Mouse (Mus musculus) intestine, embryonic 16.5 days (tissue): Measurements from ENCODE around the gene Kncn. TPM values are rescaled to one million over a fixed set of nuclear protein-coding genes. Genes with fewer than 3 reads are reported as not detected.

ENCODE experiments used
- ATAC-seq: fragments of 200-750 bp; cut with Nextera tagmentation; 2 replicates; pipeline ENCODE4 v1.8.0; 2017; ENCODE audit warnings: moderate TSS enrichment, moderate library complexity
- H3K27ac ChIP-seq: fragments of 300-500 bp; sonication (generic); 2 replicates; pipeline ENCODE4 v1.5.1; 2014; ENCODE audit warnings: mild to moderate bottlenecking, low read length
- H3K27me3 ChIP-seq: fragments of 300-500 bp; sonication (generic); replicated peaks from 2 replicates; pipeline ENCODE4 v1.6.1; 2014; ENCODE audit warnings: low read length, control low read depth, mixed read lengths; ENCODE audit not compliant: control insufficient read depth, insufficient read depth
- H3K36me3 ChIP-seq: fragments of 300-500 bp; sonication (generic); 2 replicates; pipeline ENCODE4 v1.6.1; 2014; ENCODE audit warnings: low read length, control low read depth; ENCODE audit not compliant: control insufficient read depth, insufficient read depth
- H3K4me1 ChIP-seq: fragments of 300-500 bp; sonication (generic); 2 replicates; pipeline ENCODE4 v1.6.1; 2014; ENCODE audit warnings: low read length, control low read depth, mixed read lengths; ENCODE audit not compliant: control insufficient read depth, insufficient read depth
- H3K4me2 ChIP-seq: fragments of 300-500 bp; sonication (generic); 2 replicates; pipeline ENCODE4 v1.6.1; 2014; ENCODE audit warnings: low read depth, low read length, control low read depth
- H3K4me3 ChIP-seq: fragments of 300-500 bp; sonication (generic); 2 replicates; pipeline ENCODE4 v1.5.1; 2014; ENCODE audit warnings: mild to moderate bottlenecking, low read length
- H3K9ac ChIP-seq: fragments of 300-500 bp; sonication (generic); 2 replicates; pipeline ENCODE4 v1.6.1; 2014; ENCODE audit warnings: low read depth, low read length
- H3K9me3 ChIP-seq: fragments of 300-500 bp; sonication (generic); 2 replicates; pipeline ENCODE4 v1.6.1; 2016; ENCODE audit warnings: low read length, control low read depth; ENCODE audit not compliant: control insufficient read depth
- WGBS: fragments of 180-500 bp; shearing (Covaris S2); extraction: QIAGEN DNeasy Blood & Tissue Kit; methylation state at CpG from one replicate; pipeline ENCODE4 v1.1.7; 2014; 5-methylcytosine and 5-hydroxymethylcytosine counted together
- polyA plus RNA-seq: library from polyadenylated mRNA; unstranded; fragments of >200 nt; fragmentation: Nextera tagmentation; extraction: Ambion mirVana; gene quantifications from 2 replicates; pipeline ENCODE4 v1.2.1, GENCODE M21; 2015

Kncn gene
- polyA plus RNA-seq, 1 experiment from 2014 or later, result not detected

DNA sequence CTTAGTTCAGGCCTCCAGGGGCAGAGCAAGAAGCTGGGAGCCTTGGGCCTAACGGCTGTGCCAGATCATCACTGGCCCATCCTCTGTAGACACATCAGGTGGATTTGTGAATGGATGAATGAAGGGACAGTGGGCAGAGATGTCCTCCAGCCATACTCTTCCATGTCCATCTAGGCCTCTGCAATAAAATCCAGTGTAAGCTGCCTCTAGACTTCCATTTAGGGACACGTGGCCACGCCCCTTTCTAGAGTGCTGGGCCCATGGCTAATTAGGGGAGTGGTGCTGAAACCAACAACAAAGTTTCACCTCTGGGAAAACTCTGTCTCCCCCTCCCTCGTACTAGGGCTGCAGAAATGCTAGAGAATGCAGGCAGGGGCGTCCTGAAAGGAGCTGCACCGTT lies 5.9 kb downstream of the Kncn start:
- 12% methylated on average over 6 of the region's 6 CpGs for whole genome bisulfite sequencing
- no peak overlapping the region for H3K27ac ChIP-seq
- ATAC-seq, result no peak
- peaks cover 18% of the 10 kb centered on the region for H3K27me3 ChIP-seq
- peaks cover 6% of the 10 kb centered on the region; the same call in 1 of the 2 replicates for H3K4me1 ChIP-seq
- H3K9me3 ChIP-seq, result no peaks in the 10 kb centered on the region
- no peaks in the 10 kb centered on the region for H3K36me3 ChIP-seq
- H3K4me2 ChIP-seq, result peak overlapping the region; percentile 53
- H3K9ac ChIP-seq, result no peak overlapping the region
- H3K4me3 ChIP-seq, result peak overlapping the region; percentile 29

DNA sequence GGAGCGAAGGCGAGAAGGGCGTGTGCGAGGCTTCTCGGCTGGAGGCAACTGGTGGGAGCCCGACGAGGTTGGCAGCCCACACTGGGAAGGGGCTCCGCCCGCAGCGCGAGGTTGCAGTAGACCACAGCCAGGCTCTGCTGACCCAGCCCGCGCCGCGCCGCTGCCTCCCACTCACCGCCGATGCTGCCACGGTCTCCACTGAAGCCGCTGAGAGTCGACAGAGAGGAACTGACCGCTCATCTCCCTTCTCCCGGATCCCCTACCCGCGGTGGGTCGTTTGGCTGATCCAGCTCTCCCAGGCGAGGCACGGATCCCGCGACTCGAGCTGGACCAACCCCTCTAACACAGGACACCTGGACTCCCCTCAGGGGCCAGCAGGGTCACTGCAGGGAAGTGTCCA lies 6.4 kb downstream of the Kncn start, which contains the start of gene 6430628N08Rik:
TSS of gene 6430628N08Rik (plus strand) at position 113 of the 400 bp plus-strand sequence.
- Histone ChIP-seq H3K4me3 (peak within 1 kb of the TSS; percentile 29), H3K4me1 (peaks cover 6% of the 10 kb centered on the region; the same call in 1 of the 2 replicates), H3K9me3 (no peaks in the 10 kb centered on the region), H3K9ac (peak within 1 kb of the TSS; percentile 35; the same call in 1 of the 2 replicates), H3K27ac (no peak within 1 kb of the TSS), H3K36me3 (no peaks in the 10 kb centered on the region), H3K4me2 (peak within 1 kb of the TSS; percentile 53), H3K27me3 (peaks cover 18% of the 10 kb centered on the region)
- 1% methylated on average over 31 of the region's 31 CpGs for WGBS
- no peak for ATAC-seq

DNA sequence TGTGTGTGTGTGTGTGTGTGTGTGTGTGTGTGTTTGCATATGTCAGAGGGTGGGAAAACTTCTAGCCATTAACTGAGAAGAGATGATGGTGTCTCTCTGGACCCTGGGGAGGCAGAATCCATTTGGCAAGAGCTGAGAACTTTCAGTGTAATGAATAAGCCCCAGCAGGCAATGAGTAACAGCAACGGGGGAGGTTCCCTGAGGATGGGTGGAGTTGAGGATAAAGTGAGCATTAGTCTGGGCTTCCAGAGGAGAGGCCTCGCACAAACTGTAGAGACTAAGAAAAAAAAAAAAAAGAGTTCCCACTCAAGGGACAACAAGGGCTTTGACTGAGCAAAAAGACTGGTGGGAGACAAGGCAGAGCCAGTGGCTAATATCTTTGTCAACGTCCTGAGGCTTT lies 10.1 kb downstream of the Kncn start:
- Histone ChIP-seq H3K4me1 (peaks cover 11% of the 10 kb centered on the region), H3K27ac (no peak overlapping the region), H3K36me3 (no peaks in the 10 kb centered on the region), H3K4me3 (no peak overlapping the region), H3K4me2 (no peak overlapping the region), H3K9ac (no peak overlapping the region), H3K27me3 (peaks cover 44% of the 10 kb centered on the region), H3K9me3 (no peaks in the 10 kb centered on the region)
- no peak for ATAC-seq
- 9% methylated on average over 3 of the region's 3 CpGs for WGBS

DNA sequence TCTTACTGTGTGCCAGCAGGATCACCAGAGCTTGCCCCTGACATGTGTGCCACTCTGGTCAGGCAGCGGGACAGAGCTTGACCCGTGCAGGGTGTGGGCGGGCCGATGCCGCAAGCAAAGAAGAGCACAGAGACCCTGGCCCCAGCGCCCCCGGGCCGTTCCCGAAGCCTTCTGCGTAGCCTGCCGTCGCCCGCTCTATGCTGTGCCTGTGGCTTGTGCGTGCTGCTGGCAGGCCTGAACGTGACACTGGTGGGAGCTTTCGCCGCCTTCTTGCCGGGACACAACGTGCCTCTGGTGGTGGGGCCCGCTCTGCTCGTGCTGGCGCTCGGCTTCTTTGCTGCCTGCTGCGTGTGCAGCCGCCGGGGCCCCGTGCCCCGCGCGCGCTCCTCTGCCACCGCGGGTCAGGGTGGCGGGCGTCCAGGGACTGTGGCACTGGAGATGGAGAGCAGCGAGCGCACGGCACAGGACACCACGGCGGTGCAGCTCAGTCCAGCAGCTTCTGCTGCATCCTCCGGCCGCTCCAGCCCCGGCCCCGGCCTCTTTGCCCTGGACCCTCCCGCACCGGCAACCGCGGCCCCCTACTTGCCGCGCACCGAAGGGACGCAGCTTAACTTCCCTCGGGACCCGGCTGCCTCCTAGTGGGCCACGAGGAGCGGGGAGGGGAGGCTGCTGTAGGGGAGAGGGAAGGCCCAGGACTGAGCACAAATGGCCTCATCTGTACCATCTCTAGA lies 13.9 kb downstream of the Kncn start:
- H3K27me3 ChIP-seq, result peaks cover 33% of the 10 kb centered on the region
- 1% methylated on average over 56 of the region's 56 CpGs for WGBS

DNA sequence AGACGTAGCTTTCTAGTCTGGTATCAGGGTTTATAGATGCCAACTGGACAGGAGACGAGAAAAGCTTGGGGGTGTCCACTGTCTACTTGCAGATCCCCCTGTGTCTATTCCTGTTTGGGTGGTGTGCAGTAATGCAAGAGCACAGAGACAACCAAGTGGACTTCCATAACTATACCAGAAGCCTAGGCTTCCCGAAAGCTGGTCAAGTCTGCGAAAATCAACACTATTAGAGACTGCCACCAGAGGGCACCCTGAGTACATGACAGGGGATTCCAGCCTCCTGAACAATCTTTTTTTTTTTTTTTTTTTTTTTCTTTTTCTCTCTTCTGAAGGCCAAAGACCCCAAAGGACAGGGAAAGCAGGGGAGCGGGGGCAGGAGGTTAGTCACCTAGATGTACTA lies 18.6 kb downstream of the Kncn start:
- Histone ChIP-seq H3K4me2 (no peak overlapping the region), H3K36me3 (no peaks in the 10 kb centered on the region), H3K9ac (no peak overlapping the region), H3K9me3 (no peaks in the 10 kb centered on the region), H3K4me1 (peaks cover 8% of the 10 kb centered on the region; the same call in 1 of the 2 replicates), H3K4me3 (no peak overlapping the region), H3K27me3 (peaks cover 29% of the 10 kb centered on the region), H3K27ac (no peak overlapping the region)
- ATAC-seq, result no peak; the same call in 1 of the 2 replicates
- 15% methylated on average over 5 of the region's 5 CpGs for WGBS

More for the DNA sequence above, 13.9 kb downstream of the Kncn start:
- peak; percentile 55 for ATAC-seq
- peak overlapping the region; percentile 73 for H3K4me2 ChIP-seq
- H3K4me3 ChIP-seq, result peak overlapping the region; percentile 38
- no peaks in the 10 kb centered on the region for H3K36me3 ChIP-seq
- peaks cover 5% of the 10 kb centered on the region; the same call in 1 of the 2 replicates for H3K4me1 ChIP-seq
- no peak overlapping the region for H3K27ac ChIP-seq
- H3K9me3 ChIP-seq, result no peaks in the 10 kb centered on the region
- H3K9ac ChIP-seq, result peak overlapping the region; percentile 45; the same call in 1 of the 2 replicates

DNA sequence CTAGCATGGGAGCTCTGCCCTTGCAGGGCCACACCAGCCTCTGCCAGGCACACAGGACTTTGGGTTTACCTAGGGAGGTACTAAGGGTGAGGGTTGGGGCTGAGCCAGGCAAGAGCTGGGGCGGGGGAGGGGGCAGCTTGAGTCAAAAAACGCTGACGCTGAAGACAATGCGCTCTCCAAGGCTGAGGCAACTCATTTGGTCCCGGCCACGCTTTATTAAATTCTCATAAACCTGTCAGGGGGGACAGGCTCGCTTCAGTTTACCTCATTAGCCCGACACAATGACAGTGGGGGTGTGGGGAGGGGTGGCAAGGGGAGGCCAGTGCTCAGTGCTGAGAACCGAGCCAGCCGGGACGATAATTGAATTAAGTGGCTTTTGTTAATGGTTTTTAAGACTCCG lies 20.2 kb downstream of the Kncn start:
- Histone ChIP-seq H3K27me3 (peaks cover 18% of the 10 kb centered on the region; the same call in 1 of the 2 replicates), H3K9me3 (no peaks in the 10 kb centered on the region), H3K4me2 (no peak overlapping the region), H3K27ac (no peak overlapping the region), H3K4me3 (no peak overlapping the region), H3K36me3 (no peaks in the 10 kb centered on the region), H3K9ac (no peak overlapping the region), H3K4me1 (0 out of 2 replicates have a peak, but pooled peaks cover 4% of the 10 kb centered on the region)
- no peak for ATAC-seq
- 17% methylated on average over 12 of the region's 12 CpGs for WGBS

DNA sequence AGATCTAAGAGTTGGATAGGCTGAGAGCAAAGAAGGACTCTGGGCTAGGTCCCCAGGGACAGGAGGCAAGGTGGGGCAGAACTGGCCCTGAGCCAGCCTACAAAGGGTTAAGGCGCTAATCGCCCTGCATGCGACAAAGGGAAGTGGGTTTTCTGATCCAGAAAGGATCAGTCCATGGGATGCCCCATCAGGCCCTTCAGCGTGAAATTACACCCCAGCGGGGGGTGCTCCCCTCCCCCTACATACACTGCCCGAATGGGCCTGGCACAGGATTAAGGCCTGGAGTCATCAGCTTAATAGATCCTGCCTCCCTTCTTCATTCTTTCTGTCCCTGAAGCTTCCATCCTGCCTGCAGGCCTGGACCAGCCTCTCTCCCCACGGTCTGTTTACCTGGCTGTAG lies 21.5 kb downstream of the Kncn start:
- Histone ChIP-seq H3K27ac (no peak overlapping the region), H3K4me3 (no peak overlapping the region), H3K27me3 (0 out of 2 replicates have a peak, but pooled peaks cover 16% of the 10 kb centered on the region), H3K9ac (no peak overlapping the region), H3K4me1 (0 out of 2 replicates have a peak, but pooled peaks cover 4% of the 10 kb centered on the region), H3K4me2 (no peak overlapping the region), H3K36me3 (no peaks in the 10 kb centered on the region), H3K9me3 (no peaks in the 10 kb centered on the region)
- ATAC-seq, result no peak
- WGBS, result 21% methylated on average over 7 of the region's 7 CpGs

DNA sequence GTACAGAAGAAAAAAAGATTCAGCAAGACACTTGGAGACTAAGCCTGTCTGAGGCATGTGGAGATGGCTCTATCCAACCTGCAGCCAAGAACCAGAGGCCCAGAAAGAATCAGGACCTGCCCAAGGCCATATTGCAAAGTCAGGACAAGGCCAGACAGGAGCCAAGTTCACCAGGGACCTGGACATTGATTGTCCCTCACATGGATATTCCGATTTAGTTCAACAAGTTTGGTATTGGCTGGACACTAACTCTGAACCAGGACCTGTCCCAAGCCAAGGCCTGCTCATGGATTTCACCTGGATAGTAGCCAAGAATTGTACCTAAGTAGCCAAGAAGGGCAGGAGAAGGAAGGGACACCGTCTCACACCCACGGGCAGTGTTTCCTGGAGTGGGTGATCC lies 22.6 kb downstream of the Kncn start:
- Histone ChIP-seq H3K9ac (no peak overlapping the region), H3K36me3 (no peaks in the 10 kb centered on the region), H3K4me3 (no peak overlapping the region), H3K27ac (no peak overlapping the region), H3K9me3 (no peaks in the 10 kb centered on the region), H3K4me2 (no peak overlapping the region), H3K27me3 (0 out of 2 replicates have a peak, but pooled peaks cover 16% of the 10 kb centered on the region), H3K4me1 (0 out of 2 replicates have a peak, but pooled peaks cover 4% of the 10 kb centered on the region)
- no peak for ATAC-seq
- WGBS, result 83% methylated on average over 3 of the region's 3 CpGs

DNA sequence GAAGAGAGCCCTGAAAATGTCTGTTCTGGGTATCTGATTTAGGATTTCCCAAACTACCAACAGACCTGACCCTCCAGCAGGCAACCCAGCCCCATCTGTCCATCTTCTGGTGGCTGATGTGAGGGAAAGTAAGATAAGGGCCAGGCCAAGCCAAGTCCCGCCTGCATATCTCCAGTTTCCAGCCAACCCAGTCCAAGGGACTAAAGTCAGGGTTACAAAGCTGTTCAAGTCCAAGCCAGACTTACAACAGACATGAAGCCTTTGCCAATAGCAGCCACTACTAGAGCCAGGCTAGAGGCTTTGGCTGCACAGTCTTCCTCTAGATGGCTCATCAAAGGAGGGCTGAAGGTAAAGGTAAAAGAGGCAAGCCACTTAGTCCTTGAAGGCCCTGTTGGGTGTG lies 23.8 kb downstream of the Kncn start:
- H3K4me1 ChIP-seq, result 0 out of 2 replicates have a peak, but pooled peaks cover 4% of the 10 kb centered on the region
- H3K27me3 ChIP-seq, result 0 out of 2 replicates have a peak, but pooled peaks cover 13% of the 10 kb centered on the region
- no peak for ATAC-seq
- no peak overlapping the region for H3K4me2 ChIP-seq
- 63% methylated on average over 1 of the region's 1 CpGs for WGBS
- no peak overlapping the region for H3K4me3 ChIP-seq
- no peaks in the 10 kb centered on the region for H3K9me3 ChIP-seq
- no peak overlapping the region for H3K9ac ChIP-seq
- no peak overlapping the region for H3K27ac ChIP-seq
- no peaks in the 10 kb centered on the region for H3K36me3 ChIP-seq
